Mouse (Mus musculus) E14TG2a.4 (cell line): ENCODE measurements around the gene Hoxa4.

Experiments used
- H3K27me3 ChIP-seq: 2 replicates; pipeline ENCODE4 v1.6.1; 2014; ENCODE audit warnings: low read length, control low read depth; ENCODE audit not compliant: insufficient read depth
- H3K36me3 ChIP-seq: 2 replicates; pipeline ENCODE4 v1.6.1; 2014; ENCODE audit warnings: low read length, control low read depth; ENCODE audit not compliant: insufficient read depth
- H3K4me1 ChIP-seq: replicated peaks from 2 replicates; pipeline ENCODE4 v1.6.1; 2014; ENCODE audit warnings: low read depth, low read length, control low read depth
- H3K4me3 ChIP-seq: replicated peaks from 2 replicates; pipeline ENCODE4 v1.5.1; 2014; ENCODE audit warnings: mild to moderate bottlenecking, low read length
- H3K9me3 ChIP-seq: 2 replicates; pipeline ENCODE4 v1.6.1; 2014; ENCODE audit warnings: low read length, control low read depth
- CTCF ChIP-seq: conservative IDR thresholded peaks from 2 replicates; pipeline ENCODE4 v1.5.1; 2014; ENCODE audit warnings: low read length
- NANOG ChIP-seq: IDR thresholded peaks from 2 replicates; pipeline ENCODE4 v1.6.1; 2014; ENCODE audit warnings: borderline replicate concordance, low read length, mixed read lengths
- POU5F1 ChIP-seq: IDR thresholded peaks from 2 replicates; pipeline ENCODE4 v1.6.1; 2014; ENCODE audit warnings: low read length, borderline replicate concordance

Hoxa4 gene

GRCm38 (mm10) chr6:52214271-52214670, 22.7 kb upstream of the Hoxa4 start:
- Histone ChIP-seq H3K9me3 (no peaks in the 10 kb centered on the region), H3K36me3 (no peaks in the 10 kb centered on the region), H3K27me3 (peaks cover 99% of the 10 kb centered on the region), H3K4me1 (peaks cover 51% of the 10 kb centered on the region), H3K4me3 (no peak overlapping the region)
- TF ChIP-seq CTCF, result no peak
- no peak for TF ChIP-seq POU5F1
- TF ChIP-seq NANOG, result no peak

- Histone ChIP-seq H3K27me3 (peaks cover 98% of the 10 kb centered on the region), H3K36me3 (no peaks in the 10 kb centered on the region), H3K4me1 (peaks cover 59% of the 10 kb centered on the region), H3K4me3 (peak within 1 kb of the TSS; percentile 35; the same call in 1 of the 2 replicates), H3K9me3 (no peaks in the 10 kb centered on the region)
- TF ChIP-seq CTCF (no peak), NANOG (no peak), POU5F1 (no peak)
Observed at GRCm38 (mm10) chr6:52213119-52213986, 21.8 kb upstream of the Hoxa4 start, which contains the start of the genes Hoxa3 and Gm28308. Gene Hoxa3, minus strand, starts transcription at chr6:52213336. Gene Gm28308, minus strand, starts transcription at chr6:52213339.

GRCm38 (mm10) chr6:52212556-52213118, 21.1 kb upstream of the Hoxa4 start:
- peaks cover 98% of the 10 kb centered on the region for H3K27me3 ChIP-seq
- peak overlapping the region; percentile 35; the same call in 1 of the 2 replicates for H3K4me3 ChIP-seq
- no peak for TF ChIP-seq NANOG
- TF ChIP-seq CTCF, result no peak
- no peak for TF ChIP-seq POU5F1
- peaks cover 57% of the 10 kb centered on the region for H3K4me1 ChIP-seq
- no peaks in the 10 kb centered on the region for H3K36me3 ChIP-seq
- no peaks in the 10 kb centered on the region for H3K9me3 ChIP-seq

GRCm38 (mm10) chr6:52211961-52212360, 20.4 kb upstream of the Hoxa4 start:
- peaks cover 98% of the 10 kb centered on the region for H3K27me3 ChIP-seq
- TF ChIP-seq NANOG, result no peak
- no peak for TF ChIP-seq CTCF
- no peak for TF ChIP-seq POU5F1
- H3K4me1 ChIP-seq, result peaks cover 53% of the 10 kb centered on the region
- H3K4me3 ChIP-seq, result 0 out of 2 replicates have a peak overlapping the region, but pooled peaks have one; percentile 26
- no peaks in the 10 kb centered on the region for H3K9me3 ChIP-seq
- H3K36me3 ChIP-seq, result no peaks in the 10 kb centered on the region

GRCm38 (mm10) chr6:52211170-52211935, 19.8 kb upstream of the Hoxa4 start:
- no peak for TF ChIP-seq NANOG
- no peak for TF ChIP-seq CTCF
- Histone ChIP-seq H3K27me3 (peaks cover 98% of the 10 kb centered on the region), H3K4me1 (peaks cover 50% of the 10 kb centered on the region), H3K9me3 (no peaks in the 10 kb centered on the region), H3K36me3 (no peaks in the 10 kb centered on the region), H3K4me3 (0 out of 2 replicates have a peak overlapping the region, but pooled peaks have one; percentile 26)

- Histone ChIP-seq H3K9me3 (no peaks in the 10 kb centered on the region), H3K4me3 (no peak overlapping the region), H3K4me1 (peaks cover 57% of the 10 kb centered on the region), H3K36me3 (no peaks in the 10 kb centered on the region), H3K27me3 (peaks cover 98% of the 10 kb centered on the region)
- TF ChIP-seq CTCF (no peak), NANOG (no peak), POU5F1 (no peak)
Observed at GRCm38 (mm10) chr6:52209685-52210046, 18.1 kb upstream of the Hoxa4 start.

- H3K27me3 ChIP-seq, result peaks cover 98% of the 10 kb centered on the region
- no peak for TF ChIP-seq POU5F1
- TF ChIP-seq NANOG, result no peak
- no peak for TF ChIP-seq CTCF
- H3K4me3 ChIP-seq, result peak overlapping the region; percentile 52; the same call in 1 of the 2 replicates
- H3K36me3 ChIP-seq, result no peaks in the 10 kb centered on the region
- H3K9me3 ChIP-seq, result no peaks in the 10 kb centered on the region
- peaks cover 61% of the 10 kb centered on the region for H3K4me1 ChIP-seq
Observed at GRCm38 (mm10) chr6:52208868-52209684, 17.5 kb upstream of the Hoxa4 start.
